In the genomic region with DNA sequence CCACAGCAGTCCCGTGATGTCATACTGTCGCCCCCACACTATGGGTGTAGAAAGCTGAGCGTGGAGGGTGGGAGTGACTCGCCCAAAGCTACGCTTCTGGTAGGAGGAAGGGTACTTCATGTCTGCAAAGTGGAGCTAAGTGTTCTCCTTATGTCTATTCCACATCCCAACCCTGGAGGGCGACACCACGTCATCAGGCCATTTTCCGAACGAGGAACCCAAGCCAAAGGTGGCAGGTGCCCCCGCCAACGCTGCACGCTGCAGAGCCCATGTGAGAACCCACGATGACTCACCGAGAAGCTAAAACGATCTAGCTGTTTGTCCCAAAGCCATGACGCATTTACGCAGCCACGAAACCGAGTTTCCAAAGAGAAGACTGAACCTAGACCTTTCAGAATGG, we compare ENCODE assay signal across 8 mouse cellular contexts. TPM values are rescaled to one million over a fixed set of nuclear protein-coding genes. Genes with fewer than 3 reads are reported as not detected.
A peak's percentile ranks its signal among the peaks of the same experiment; 100 is the strongest.
DNase-seq lines count a peak whose midpoint lies in the region; ATAC-seq lines count a peak whose summit lies in the region.

No protein-coding gene starts in this region.

- no peaks in the 10 kb centered on the region for H3K4me1 ChIP-seq in limb, embryonic 11.5 days (ENCODE audit: control insufficient read depth, insufficient read depth, low read length)

- H3K9me3 ChIP-seq in limb, embryonic 11.5 days (ENCODE audit: control insufficient read depth, low read length): no peaks in the 10 kb centered on the region; the same call in 1 of the 2 replicates

- peak overlapping the region; percentile 24; the same call in 1 of the 2 replicates for H3K4me2 ChIP-seq in limb, embryonic 11.5 days (ENCODE audit: low read depth, severe bottlenecking)

- no peaks in the 10 kb centered on the region for H3K36me3 ChIP-seq in limb, embryonic 11.5 days (ENCODE audit: control insufficient read depth, insufficient read depth, low read length)

- peak overlapping the region; percentile 14; the same call in 1 of the 2 replicates for H3K4me3 ChIP-seq in limb, embryonic 11.5 days (ENCODE audit: low read depth, low read length)

- no peak overlapping the region for H3K27ac ChIP-seq in limb, embryonic 11.5 days (replicated peaks; ENCODE audit: low read depth, low read length)

- H3K9ac ChIP-seq in limb, embryonic 11.5 days (ENCODE audit: low read length): no peak overlapping the region

- WGBS in limb, embryonic 11.5 days: 35% methylated on average over 19 of the region's 19 CpGs

- DNase-seq in adrenal gland, adult (ENCODE audit: inconsistent age in 2 of 2, low spot score in 1 of 2): peak; percentile 69 to 72
- no peak for DNase-seq in adrenal gland, adult 18-20 months (ENCODE audit: low spot score in 2 of 2)
- DNase-seq in right cerebral cortex, adult 18-20 months: peak; percentile 89
- DNase-seq in right cerebral cortex, postnatal 4 days: no peak
- DNase-seq in limb, embryonic 11.5 days (ENCODE audit: low spot score): no peak
- no peak for DNase-seq in kidney, adult 18-20 months

- ATAC-seq in hematopoietic stem cell, adult 5-6 weeks (replicated peaks in 1 of 2; ENCODE audit: insufficient read depth in 1 of 2, low FRiP score in 2 of 2, low TSS enrichment in 1 of 2, low read depth in 1 of 2, poor library complexity in 2 of 2, severe bottlenecking in 2 of 2): peak; percentile 22 to 49; a peak in 2 of 4 replicates
- ATAC-seq in limb, embryonic 11.5 days (ENCODE audit: insufficient number of reproducible peaks, low FRiP score, low TSS enrichment, low read depth): no peak
- ATAC-seq in neutrophil, adult 5-6 weeks (ENCODE audit: extremely low read depth, insufficient number of reproducible peaks, low FRiP score, poor library complexity, severe bottlenecking): peak; percentile 22; the same call in 1 of the 2 replicates

- H3K27me3 ChIP-seq in limb, embryonic 11.5 days (ENCODE audit: control insufficient read depth, insufficient read depth, low read length): no peaks in the 10 kb centered on the region

RNA-seq across cellular contexts. Expression of a gene that starts 16.7 kb away (rescaled TPM):
- not detected for total RNA-seq in adrenal gland, adult 18-20 months (2021)
- not detected in 2 replicates for total RNA-seq in hematopoietic stem cell, adult 5-6 weeks (2017)
- not detected in 2 replicates for polyA plus RNA-seq in limb, embryonic 11.5 days (2014; fragmentation: Nextera tagmentation; extraction: Ambion mirVana)
- total RNA-seq in neutrophil, adult 5-6 weeks (2017): not detected in 2 replicates

RNA-seq across cellular contexts. Expression of a gene that starts 21.3 kb away (rescaled TPM):
- under 1 TPM; 0.30 to 0.35 TPM for total RNA-seq in adrenal gland, adult 18-20 months (2021)
- 0.79 and 1.8 TPM in 2 replicates for total RNA-seq in hematopoietic stem cell, adult 5-6 weeks (2017)
- 0.65 and 0.82 TPM in 2 replicates for polyA plus RNA-seq in limb, embryonic 11.5 days (2014; fragmentation: Nextera tagmentation; extraction: Ambion mirVana)
- 3.0 and 3.2 TPM in 2 replicates for total RNA-seq in neutrophil, adult 5-6 weeks (2017)

RNA-seq across cellular contexts. Expression of a gene that starts 24.5 kb away (rescaled TPM):
- 10 to 100 TPM; 37.7 to 42.0 TPM for total RNA-seq in adrenal gland, adult 18-20 months (2021)
- 8.2 and 10.9 TPM in 2 replicates for total RNA-seq in hematopoietic stem cell, adult 5-6 weeks (2017)
- polyA plus RNA-seq in limb, embryonic 11.5 days (2014; fragmentation: Nextera tagmentation; extraction: Ambion mirVana): 28.4 and 28.5 TPM in 2 replicates
- total RNA-seq in neutrophil, adult 5-6 weeks (2017): 25.5 and 27.4 TPM in 2 replicates

RNA-seq across cellular contexts. Expression of a gene that starts 27.1 kb away (rescaled TPM):
- 100 to 1,000 TPM; 934 to 965 TPM for total RNA-seq in adrenal gland, adult 18-20 months (2021)
- 1,764 and 1,816 TPM in 2 replicates for total RNA-seq in hematopoietic stem cell, adult 5-6 weeks (2017)
- polyA plus RNA-seq in limb, embryonic 11.5 days (2014; fragmentation: Nextera tagmentation; extraction: Ambion mirVana): 1,181 and 1,244 TPM in 2 replicates
- 797 and 936 TPM in 2 replicates for total RNA-seq in neutrophil, adult 5-6 weeks (2017)

RNA-seq across cellular contexts. Expression of a gene that starts 37.5 kb away (rescaled TPM):
- 10 to 100 TPM; 64.8 to 96.6 TPM for total RNA-seq in adrenal gland, adult 18-20 months (2021)
- 11.5 and 25.3 TPM in 2 replicates for total RNA-seq in hematopoietic stem cell, adult 5-6 weeks (2017)
- 4.2 and 4.9 TPM in 2 replicates for polyA plus RNA-seq in limb, embryonic 11.5 days (2014; fragmentation: Nextera tagmentation; extraction: Ambion mirVana)
- total RNA-seq in neutrophil, adult 5-6 weeks (2017): 12.1 and 18.4 TPM in 2 replicates

Comparison
In these comparisons a context has a peak if more than half of its experiments do, and no peak if none do; other contexts are left out.
1. DNase-seq: peak in adrenal gland, adult (2 of 2) and right cerebral cortex, adult 18-20 months (single experiment); none in adrenal gland, adult 18-20 months (0 of 2), right cerebral cortex, postnatal 4 days (single experiment), limb, embryonic 11.5 days (single experiment) and kidney, adult 18-20 months (single experiment).